Mouse (Mus musculus) G1E-ER4 (cell line): Measurements from ENCODE around the gene Edn3. TPM values are rescaled to one million over a fixed set of nuclear protein-coding genes. Genes with fewer than 3 reads are reported as not detected.

Source experiments
- GATA1 ChIP-seq: IDR thresholded peaks from one replicate; pipeline ENCODE4 v1.8.0; 2012; ENCODE audit warnings: low read length, inconsistent platforms
- polyA plus RNA-seq: library from polyadenylated mRNA; stranded (reverse); fragments of >175 nt; gene quantifications from 2 replicates; pipeline ENCODE4 v1.2.3, GENCODE M21; 2012

The Edn3 gene
- polyA plus RNA-seq, result not detected in 2 replicates

- TF ChIP-seq GATA1, result no peak
Observed at GRCm38 (mm10) chr2:174760479-174761121, at the start of gene Edn3. TSS of gene Edn3 (plus strand) at chr2:174760619.

DNA sequence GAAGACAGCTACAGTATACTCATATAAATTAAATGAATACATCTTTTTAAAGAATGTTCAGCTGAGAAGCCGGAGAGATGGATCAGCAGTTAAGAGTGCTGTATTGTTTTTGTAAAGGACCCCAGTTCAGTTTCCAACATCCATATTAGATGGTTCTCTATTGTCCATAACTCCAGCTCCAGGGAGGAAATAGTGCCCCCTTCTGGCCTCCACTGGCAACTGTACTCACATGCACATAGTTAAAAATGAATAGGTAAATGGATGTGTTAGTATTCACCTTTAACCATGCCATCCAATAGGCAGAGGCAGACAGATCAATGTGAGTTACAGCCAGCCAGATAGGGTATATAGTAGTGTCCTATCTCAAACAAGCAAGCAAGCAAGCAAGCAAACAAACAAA lies 48.4 kb upstream of the Edn3 start:
- no peak for TF ChIP-seq GATA1

DNA sequence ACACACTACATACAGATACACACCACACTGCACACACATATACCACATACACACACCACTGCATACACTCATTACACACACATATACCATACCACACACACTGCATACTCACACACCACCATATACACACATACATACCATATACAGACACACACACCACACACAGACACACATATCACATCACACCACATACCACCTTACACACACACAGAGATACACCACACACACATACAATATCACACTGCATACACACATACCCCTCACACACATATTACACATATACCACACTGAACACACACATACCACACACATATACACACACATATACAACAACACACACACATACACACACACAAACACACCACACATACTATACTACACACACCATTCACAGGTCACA lies 44.5 kb upstream of the Edn3 start:
- TF ChIP-seq GATA1, result no peak

GRCm38 (mm10) chr2:174717857-174718256 lies 42.6 kb upstream of the Edn3 start:
- TF ChIP-seq GATA1, result no peak

GRCm38 (mm10) chr2:174727114-174727823 lies 33.1 kb upstream of the Edn3 start:
- no peak for TF ChIP-seq GATA1

GRCm38 (mm10) chr2:174731939-174732338 lies 28.5 kb upstream of the Edn3 start:
- TF ChIP-seq GATA1, result no peak

DNA sequence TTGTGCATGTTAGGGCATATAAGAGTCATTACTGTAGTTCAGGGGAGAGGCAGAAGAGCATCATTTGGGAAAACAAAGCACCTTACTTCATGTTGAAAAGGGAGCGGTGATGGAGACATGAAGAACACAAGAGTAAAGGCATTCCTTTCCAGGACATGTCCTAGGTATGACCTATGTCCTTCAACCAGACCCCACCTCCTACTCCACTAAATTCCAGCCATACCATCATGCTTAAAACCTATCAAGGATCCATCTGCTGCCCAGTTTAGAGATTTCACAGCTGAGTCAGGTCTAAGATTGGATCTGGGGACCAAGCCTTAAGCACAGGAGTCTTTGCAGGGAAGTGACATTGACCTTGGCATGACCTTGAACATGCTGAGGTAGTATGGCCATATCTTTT lies 25.1 kb upstream of the Edn3 start:
- TF ChIP-seq GATA1, result no peak

- no peak for TF ChIP-seq GATA1
Observed at GRCm38 (mm10) chr2:174747182-174747581, 13.2 kb upstream of the Edn3 start.

DNA sequence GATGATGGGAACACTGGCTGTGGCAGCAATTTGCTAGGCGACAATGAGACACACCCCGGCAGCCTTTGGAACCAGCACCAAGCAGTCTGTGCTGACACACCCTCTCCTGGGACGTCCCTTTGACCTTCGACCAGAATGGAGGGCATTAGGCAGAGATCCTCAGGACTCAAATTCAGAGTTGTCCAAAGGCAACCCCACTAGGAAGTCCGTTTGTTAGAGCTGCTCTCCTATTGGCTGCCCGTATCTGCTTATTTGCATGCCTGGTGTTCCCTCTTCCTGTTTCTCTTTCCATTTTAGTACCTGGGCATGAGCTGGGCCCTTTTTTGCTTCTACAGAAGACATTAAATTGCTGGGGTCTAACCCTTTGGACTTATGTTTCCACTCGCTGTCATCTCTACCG lies 12.0 kb upstream of the Edn3 start:
- no peak for TF ChIP-seq GATA1

GRCm38 (mm10) chr2:174753197-174753596 lies 7.2 kb upstream of the Edn3 start:
- no peak for TF ChIP-seq GATA1

GRCm38 (mm10) chr2:174754231-174754630 lies 6.2 kb upstream of the Edn3 start:
- no peak for TF ChIP-seq GATA1

- no peak for TF ChIP-seq GATA1
Observed at GRCm38 (mm10) chr2:174759189-174759588, 1.2 kb upstream of the Edn3 start.

DNA sequence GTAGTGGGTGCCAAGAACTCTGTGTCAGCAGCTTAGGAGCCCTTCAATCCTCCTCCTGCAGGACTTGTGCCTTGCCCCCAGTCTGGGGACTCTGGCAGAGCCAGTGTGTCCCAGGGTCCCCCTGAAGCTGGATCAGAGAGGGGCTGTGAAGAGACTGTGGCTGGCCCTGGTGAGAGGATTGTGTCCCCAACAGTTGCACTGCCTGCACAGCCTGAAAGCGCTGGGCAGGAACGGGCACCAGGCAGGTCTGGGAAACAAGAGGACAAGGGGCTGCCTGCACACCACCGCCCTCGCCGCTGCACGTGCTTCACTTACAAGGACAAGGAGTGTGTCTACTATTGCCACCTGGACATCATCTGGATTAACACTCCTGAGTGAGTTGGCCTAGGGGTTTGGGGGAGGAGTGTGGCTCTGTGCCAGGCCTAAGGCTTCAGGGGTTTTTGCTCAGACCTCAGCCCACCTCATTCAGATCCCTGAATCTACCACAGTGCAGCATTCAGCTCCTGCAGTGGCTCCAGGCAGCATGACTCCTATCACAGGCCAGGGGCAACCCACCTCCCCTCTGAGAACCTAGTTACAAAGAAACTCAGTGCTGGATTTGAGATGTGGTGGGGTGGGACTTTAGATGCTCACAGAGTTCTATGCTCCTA lies 1.2 kb downstream of the Edn3 start:
- TF ChIP-seq GATA1, result no peak

- no peak for TF ChIP-seq GATA1
Observed at GRCm38 (mm10) chr2:174762310-174762709, 1.9 kb downstream of the Edn3 start.

DNA sequence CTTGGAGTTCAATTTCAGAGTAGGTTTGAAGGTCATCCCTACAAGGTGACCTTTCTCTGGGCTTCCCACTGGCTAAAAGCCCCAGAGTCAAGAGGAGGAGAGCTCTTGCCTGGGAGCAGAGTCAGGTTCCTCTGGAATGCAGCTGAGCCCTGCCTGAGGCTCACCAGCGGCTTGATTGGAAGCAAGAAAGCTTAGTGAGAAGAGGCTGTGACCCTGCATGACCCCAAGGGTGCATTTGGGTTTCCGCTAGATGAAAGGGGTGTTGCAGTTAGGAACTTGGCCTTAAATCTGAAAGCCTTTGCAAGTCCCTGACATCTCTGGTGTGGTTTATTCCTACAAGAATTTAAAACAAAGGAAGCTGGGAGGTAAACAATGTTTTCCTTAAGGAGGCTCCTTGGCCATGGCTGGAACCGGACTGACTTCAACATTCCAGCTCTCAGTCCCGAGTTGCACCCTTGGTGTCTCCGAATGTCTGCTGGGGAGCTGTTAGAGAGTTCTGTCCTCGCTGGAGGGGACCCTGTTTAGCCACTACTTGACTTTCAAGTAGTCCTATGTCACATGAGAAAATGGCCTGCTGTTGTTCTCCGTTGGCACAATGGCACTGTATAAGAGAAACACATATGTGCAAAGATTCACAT lies 8.6 kb downstream of the Edn3 start:
- TF ChIP-seq GATA1, result no peak
